Mouse (Mus musculus) forebrain, embryonic 15.5 days (tissue): Measurements from ENCODE around the gene Lsm14a. TPM values are rescaled to one million over a fixed set of nuclear protein-coding genes. Genes with fewer than 3 reads are reported as not detected.

Experiments used
- ATAC-seq: fragments of 200-750 bp; cut with Nextera tagmentation; replicated peaks from 2 replicates; pipeline ENCODE4 v1.8.0; 2017; ENCODE audit warnings: mild to moderate bottlenecking, moderate TSS enrichment, moderate library complexity
- H3K27ac ChIP-seq: fragments of 300-500 bp; sonication (generic); replicated peaks from 2 replicates; pipeline ENCODE4 v1.5.1; 2015; ENCODE audit warnings: mild to moderate bottlenecking, inconsistent platforms
- H3K27me3 ChIP-seq: fragments of 300-500 bp; sonication (generic); 2 replicates; pipeline ENCODE4 v1.6.1; 2015; ENCODE audit warnings: inconsistent platforms
- H3K36me3 ChIP-seq: fragments of 300-500 bp; sonication (generic); 2 replicates; pipeline ENCODE4 v1.6.1; 2015; ENCODE audit warnings: mild to moderate bottlenecking, inconsistent platforms
- H3K4me1 ChIP-seq: fragments of 300-500 bp; sonication (generic); 2 replicates; pipeline ENCODE4 v1.6.1; 2015; ENCODE audit warnings: inconsistent platforms
- H3K4me2 ChIP-seq: fragments of 300-500 bp; sonication (generic); replicated peaks from 2 replicates; pipeline ENCODE4 v1.6.1; 2015; ENCODE audit warnings: mild to moderate bottlenecking, inconsistent platforms
- H3K4me3 ChIP-seq: fragments of 300-500 bp; sonication (generic); 2 replicates; pipeline ENCODE4 v1.5.1; 2015; ENCODE audit warnings: mild to moderate bottlenecking, inconsistent platforms
- H3K9ac ChIP-seq: fragments of 300-500 bp; sonication (generic); replicated peaks from 2 replicates; pipeline ENCODE4 v1.6.1; 2015; ENCODE audit warnings: mild to moderate bottlenecking, inconsistent platforms
- H3K9me3 ChIP-seq: fragments of 300-500 bp; sonication (generic); 2 replicates; pipeline ENCODE4 v1.6.1; 2016; ENCODE audit warnings: inconsistent platforms
- WGBS: fragments of 180-500 bp; shearing (Covaris S2); methylation state at CpG from one replicate; pipeline ENCODE4 v1.1.7; 2015; ENCODE audit warnings: mixed read lengths; 5-methylcytosine and 5-hydroxymethylcytosine counted together
- polyA plus RNA-seq: library from polyadenylated mRNA; unstranded; fragments of >200 nt; fragmentation: Nextera tagmentation; extraction: Ambion mirVana; gene quantifications from 2 replicates; pipeline ENCODE4 v1.2.1, GENCODE M21; 2015

The Lsm14a gene
- 76.7 and 77.7 TPM in 2 replicates for polyA plus RNA-seq

- Histone ChIP-seq H3K27me3 (no peaks in the 10 kb centered on the region), H3K9ac (no peak within 1 kb of the TSS), H3K4me1 (peaks cover 18% of the 10 kb centered on the region), H3K9me3 (no peaks in the 10 kb centered on the region), H3K36me3 (no peaks in the 10 kb centered on the region), H3K27ac (peak within 1 kb of the TSS; percentile 52), H3K4me2 (no peak within 1 kb of the TSS), H3K4me3 (no peak within 1 kb of the TSS)
- ATAC-seq = no peak
These were observed at the start of gene Lsm14a for GRCm38 (mm10) chr7:34393215-34393614. Gene Lsm14a, minus strand, starts transcription at chr7:34393315.

- H3K9ac ChIP-seq = no peak overlapping the region
- no peak overlapping the region for H3K4me3 ChIP-seq
- no peaks in the 10 kb centered on the region for H3K27me3 ChIP-seq
- H3K27ac ChIP-seq = no peak overlapping the region
- no peaks in the 10 kb centered on the region for H3K9me3 ChIP-seq
- no peak for ATAC-seq
- no peaks in the 10 kb centered on the region for H3K36me3 ChIP-seq
- no peak overlapping the region for H3K4me2 ChIP-seq
- H3K4me1 ChIP-seq = no peaks in the 10 kb centered on the region
- 36% methylated on average over 6 of the region's 6 CpGs for WGBS
These were observed 45.8 kb upstream of the Lsm14a start for GRCm38 (mm10) chr7:34438903-34439302.

DNA sequence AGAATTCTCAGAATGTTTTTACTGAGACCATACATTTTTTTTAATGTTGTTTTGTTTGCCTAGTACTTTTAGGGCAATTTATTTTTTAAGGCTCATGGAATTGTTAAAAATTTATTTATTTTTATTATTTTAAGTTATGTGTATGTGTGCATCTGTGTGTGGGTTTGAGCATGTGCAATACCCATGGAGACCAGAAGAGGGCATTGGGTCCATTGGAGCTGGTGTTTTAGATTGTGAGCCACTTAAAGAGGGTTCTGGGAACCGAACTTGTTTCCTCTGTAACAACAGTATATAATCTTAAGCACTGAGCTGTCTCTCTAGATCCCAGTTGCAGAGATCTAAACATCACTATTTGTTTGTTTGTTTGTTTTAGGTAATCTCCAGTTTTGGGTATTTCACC is 40.5 kb upstream of the Lsm14a start:
- Histone ChIP-seq H3K4me1 (no peaks in the 10 kb centered on the region), H3K9me3 (no peaks in the 10 kb centered on the region), H3K4me3 (no peak overlapping the region), H3K27me3 (no peaks in the 10 kb centered on the region), H3K9ac (no peak overlapping the region), H3K4me2 (no peak overlapping the region), H3K36me3 (no peaks in the 10 kb centered on the region), H3K27ac (no peak overlapping the region)
- ATAC-seq = no peak
- 86% methylated on average over 1 of the region's 1 CpGs for WGBS

GRCm38 (mm10) chr7:34421201-34421600 is 28.1 kb upstream of the Lsm14a start:
- ATAC-seq = no peak
- no peak overlapping the region for H3K4me2 ChIP-seq
- no peaks in the 10 kb centered on the region for H3K9me3 ChIP-seq
- H3K9ac ChIP-seq = no peak overlapping the region
- H3K27me3 ChIP-seq = no peaks in the 10 kb centered on the region
- no peak overlapping the region for H3K27ac ChIP-seq
- H3K4me3 ChIP-seq = no peak overlapping the region
- 82% methylated on average over 2 of the region's 2 CpGs for WGBS
- H3K36me3 ChIP-seq = no peaks in the 10 kb centered on the region
- H3K4me1 ChIP-seq = no peaks in the 10 kb centered on the region

GRCm38 (mm10) chr7:34407492-34407891 is 14.4 kb upstream of the Lsm14a start:
- no peaks in the 10 kb centered on the region for H3K9me3 ChIP-seq
- WGBS = 10% methylated on average over 8 of the region's 8 CpGs

GRCm38 (mm10) chr7:34403876-34404275 is 10.8 kb upstream of the Lsm14a start:
- Histone ChIP-seq H3K9ac (no peak overlapping the region), H3K4me3 (no peak overlapping the region), H3K9me3 (no peaks in the 10 kb centered on the region), H3K4me2 (no peak overlapping the region), H3K27me3 (no peaks in the 10 kb centered on the region), H3K4me1 (0 out of 2 replicates have a peak, but pooled peaks cover 3% of the 10 kb centered on the region), H3K27ac (no peak overlapping the region), H3K36me3 (no peaks in the 10 kb centered on the region)
- no peak for ATAC-seq
- WGBS = 77% methylated on average over 11 of the region's 11 CpGs

More at GRCm38 (mm10) chr7:34407492-34407891, 14.4 kb upstream of the Lsm14a start:
- no peaks in the 10 kb centered on the region for H3K36me3 ChIP-seq
- no peak overlapping the region for H3K9ac ChIP-seq
- H3K4me1 ChIP-seq = 0 out of 2 replicates have a peak, but pooled peaks cover 3% of the 10 kb centered on the region
- ATAC-seq = peak; percentile 74
- no peaks in the 10 kb centered on the region for H3K27me3 ChIP-seq
- H3K27ac ChIP-seq = no peak overlapping the region
- H3K4me2 ChIP-seq = peak overlapping the region; percentile 12; the same call in 1 of the 2 replicates
- H3K4me3 ChIP-seq = no peak overlapping the region

DNA sequence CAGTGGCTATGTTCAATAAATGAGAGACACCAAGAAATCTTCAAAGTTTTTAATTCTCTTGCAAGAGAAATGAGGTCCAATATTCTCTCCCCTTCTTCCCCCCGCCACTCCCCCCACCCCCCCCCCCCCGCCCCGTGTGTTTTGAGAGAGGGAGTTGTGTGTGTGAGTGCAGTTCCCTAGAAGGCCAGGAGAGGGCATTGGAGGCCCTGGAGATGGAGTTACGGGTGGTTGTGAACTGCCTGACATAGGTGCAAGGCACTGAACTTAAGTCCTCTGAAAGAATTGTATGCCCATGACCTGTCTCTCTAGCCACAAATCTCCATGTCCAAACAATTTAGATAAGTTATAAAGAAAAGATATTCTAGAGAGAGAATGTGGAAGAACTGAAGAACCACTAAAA is 7.0 kb upstream of the Lsm14a start:
- H3K4me2 ChIP-seq = no peak overlapping the region
- no peaks in the 10 kb centered on the region for H3K9me3 ChIP-seq
- H3K36me3 ChIP-seq = no peaks in the 10 kb centered on the region
- no peak overlapping the region for H3K27ac ChIP-seq
- no peak overlapping the region for H3K4me3 ChIP-seq
- no peaks in the 10 kb centered on the region for H3K27me3 ChIP-seq
- WGBS = 42% methylated on average over 4 of the region's 4 CpGs
- H3K9ac ChIP-seq = no peak overlapping the region
- ATAC-seq = no peak
- H3K4me1 ChIP-seq = no peaks in the 10 kb centered on the region

GRCm38 (mm10) chr7:34398831-34399230 is 5.7 kb upstream of the Lsm14a start:
- ATAC-seq = no peak
- Histone ChIP-seq H3K27ac (no peak overlapping the region), H3K36me3 (no peaks in the 10 kb centered on the region), H3K9ac (no peak overlapping the region), H3K9me3 (no peaks in the 10 kb centered on the region), H3K4me2 (no peak overlapping the region), H3K4me3 (no peak overlapping the region), H3K4me1 (peaks cover under 1% of the 10 kb centered on the region; the same call in 1 of the 2 replicates), H3K27me3 (no peaks in the 10 kb centered on the region)
- 79% methylated on average over 5 of the region's 5 CpGs for WGBS

DNA sequence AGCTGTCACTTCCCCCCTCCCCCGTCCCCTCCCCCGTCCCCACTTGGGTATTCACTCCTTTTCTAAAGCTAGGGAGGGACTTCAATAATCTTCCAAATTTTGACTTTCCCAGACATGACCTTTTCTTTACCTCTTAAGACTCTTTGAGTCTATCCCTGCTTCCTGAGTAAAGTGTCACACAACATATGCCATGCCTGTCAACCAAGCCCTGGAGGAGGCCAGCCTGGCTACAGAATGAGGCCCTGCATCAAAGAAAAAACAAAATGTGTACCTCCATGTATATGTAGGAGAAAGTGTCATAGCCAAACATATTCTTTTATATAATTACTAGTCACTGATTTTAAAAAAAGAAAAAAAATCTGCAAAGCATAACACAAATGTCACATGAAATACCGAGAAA is 3.7 kb upstream of the Lsm14a start:
- ATAC-seq = no peak
- H3K27ac ChIP-seq = no peak overlapping the region
- no peaks in the 10 kb centered on the region for H3K27me3 ChIP-seq
- H3K4me1 ChIP-seq = peaks cover 4% of the 10 kb centered on the region; the same call in 1 of the 2 replicates
- 79% methylated on average over 3 of the region's 3 CpGs for WGBS
- no peaks in the 10 kb centered on the region for H3K9me3 ChIP-seq
- no peak overlapping the region for H3K4me2 ChIP-seq
- H3K4me3 ChIP-seq = no peak overlapping the region
- H3K36me3 ChIP-seq = no peaks in the 10 kb centered on the region
- H3K9ac ChIP-seq = no peak overlapping the region

DNA sequence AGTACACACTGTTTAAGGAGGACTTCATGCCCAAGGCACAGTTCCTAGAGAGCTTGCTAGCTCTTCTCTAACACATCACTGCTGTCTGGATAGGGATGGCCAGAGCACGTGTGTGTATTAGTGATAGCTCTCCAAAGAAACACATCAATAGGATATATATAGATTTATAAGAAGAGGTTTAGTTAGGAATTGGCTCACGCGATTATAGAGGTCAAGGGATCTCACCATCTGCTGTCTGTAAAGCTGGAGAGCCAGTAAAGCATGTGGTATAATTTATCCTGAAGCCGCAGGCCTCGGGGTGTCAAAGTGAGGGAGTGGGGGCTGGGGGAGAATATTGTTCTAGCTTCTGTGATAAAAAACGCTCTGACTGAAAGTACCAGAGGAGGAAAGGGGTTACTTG is 2.6 kb upstream of the Lsm14a start:
- H3K27me3 ChIP-seq = no peaks in the 10 kb centered on the region
- no peak overlapping the region for H3K4me3 ChIP-seq
- no peaks in the 10 kb centered on the region for H3K36me3 ChIP-seq
- H3K4me1 ChIP-seq = peaks cover 7% of the 10 kb centered on the region
- WGBS = 79% methylated on average over 6 of the region's 6 CpGs
- no peak overlapping the region for H3K9ac ChIP-seq
- H3K27ac ChIP-seq = no peak overlapping the region
- no peak overlapping the region for H3K4me2 ChIP-seq
- ATAC-seq = no peak
- no peaks in the 10 kb centered on the region for H3K9me3 ChIP-seq

DNA sequence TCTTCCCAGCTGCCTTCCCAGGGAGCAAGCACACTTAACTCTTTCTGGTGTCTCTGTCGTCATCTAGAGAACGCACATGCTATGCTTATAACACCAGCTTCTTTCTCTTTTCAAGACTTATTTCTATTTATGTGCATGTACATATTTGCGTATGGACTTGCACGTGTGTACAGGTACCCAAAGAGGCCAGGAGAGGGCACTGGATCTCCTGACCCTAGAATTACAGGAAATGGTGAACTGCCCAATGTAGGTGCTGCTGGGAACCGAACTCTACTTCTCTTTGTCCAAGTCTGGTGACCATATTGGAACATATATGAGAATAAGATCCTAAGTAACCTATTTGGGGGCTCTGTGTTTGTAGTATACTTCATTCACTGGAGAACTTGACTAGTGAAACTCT is 1.5 kb upstream of the Lsm14a start:
- no peak overlapping the region for H3K4me3 ChIP-seq

DNA sequence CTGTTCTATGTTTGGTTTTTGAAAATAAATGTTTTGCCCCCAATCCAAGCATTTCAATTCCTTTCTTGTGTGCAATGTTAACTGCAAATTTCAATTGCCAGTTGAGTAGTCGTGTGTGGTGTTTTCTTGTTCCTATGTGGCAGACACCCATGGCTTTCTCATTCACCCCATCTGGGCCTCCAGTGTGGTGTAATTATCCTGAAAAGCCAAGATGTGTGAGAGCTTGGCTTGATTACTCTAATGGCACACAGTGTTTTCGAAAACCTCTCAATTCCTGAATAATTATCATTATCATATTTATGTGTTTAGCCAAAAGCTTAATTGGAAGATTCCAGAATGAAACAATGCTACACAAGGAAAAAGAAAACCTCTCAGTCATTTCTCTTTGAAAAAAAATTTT is 976 bp upstream of the Lsm14a start:
- ATAC-seq = no peak
- Histone ChIP-seq H3K4me1 (peaks cover 14% of the 10 kb centered on the region), H3K9me3 (no peaks in the 10 kb centered on the region), H3K27me3 (no peaks in the 10 kb centered on the region), H3K4me2 (no peak overlapping the region), H3K27ac (peak overlapping the region; percentile 52), H3K4me3 (no peak overlapping the region), H3K9ac (no peak overlapping the region), H3K36me3 (no peaks in the 10 kb centered on the region)
- 17% methylated on average over 2 of the region's 2 CpGs for WGBS

More for the DNA sequence above, 1.5 kb upstream of the Lsm14a start:
- Histone ChIP-seq H3K9ac (no peak overlapping the region), H3K9me3 (no peaks in the 10 kb centered on the region), H3K36me3 (no peaks in the 10 kb centered on the region), H3K27ac (peak overlapping the region; percentile 52), H3K4me2 (no peak overlapping the region), H3K4me1 (peaks cover 14% of the 10 kb centered on the region), H3K27me3 (no peaks in the 10 kb centered on the region)
- no peak for ATAC-seq
- WGBS = 65% methylated on average over 5 of the region's 5 CpGs

DNA sequence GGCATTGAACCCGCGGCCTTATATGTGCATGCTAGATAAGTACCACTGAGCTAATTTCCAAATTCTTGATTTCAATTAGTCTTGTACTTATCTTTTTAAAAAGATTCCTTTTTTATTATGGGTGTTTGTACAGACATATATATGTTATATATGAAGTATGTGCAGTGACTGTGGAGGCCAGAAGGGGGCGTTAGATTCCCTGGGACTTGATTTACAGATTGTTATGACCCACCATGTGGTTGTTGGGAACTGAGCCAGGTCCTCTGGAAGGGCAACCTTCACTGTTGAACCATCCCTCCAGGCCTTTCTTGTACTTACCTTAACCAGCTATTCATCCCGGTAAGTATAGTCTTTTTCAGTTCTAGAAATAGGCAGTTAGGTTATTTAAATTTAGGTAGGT is 780 bp downstream of the Lsm14a start:
- H3K9me3 ChIP-seq = no peaks in the 10 kb centered on the region
- H3K4me3 ChIP-seq = no peak overlapping the region
- WGBS = 67% methylated on average over 4 of the region's 4 CpGs
- no peaks in the 10 kb centered on the region for H3K27me3 ChIP-seq
- H3K4me2 ChIP-seq = no peak overlapping the region
- no peak for ATAC-seq
- H3K36me3 ChIP-seq = no peaks in the 10 kb centered on the region
- H3K4me1 ChIP-seq = peaks cover 27% of the 10 kb centered on the region
- H3K27ac ChIP-seq = no peak overlapping the region
- no peak overlapping the region for H3K9ac ChIP-seq
